Mouse (Mus musculus) G1E (cell line): ENCODE measurements around the gene Cct4.

Source experiments
- CTCF ChIP-seq: IDR thresholded peaks from 2 replicates; pipeline ENCODE4 v1.5.1; 2012; ENCODE audit warnings: low read depth, low read length, inconsistent platforms, mixed read lengths
- GATA1 ChIP-seq: IDR thresholded peaks from 2 replicates; pipeline ENCODE4 v1.6.1; 2012; ENCODE audit warnings: borderline replicate concordance, low read length, inconsistent platforms, mixed read lengths
- POLR2AphosphoS5 ChIP-seq: IDR thresholded peaks from 2 replicates; pipeline ENCODE4 v1.6.1; 2012; ENCODE audit warnings: low read depth, low read length, inconsistent platforms; ENCODE audit not compliant: insufficient replicate concordance

DNA sequence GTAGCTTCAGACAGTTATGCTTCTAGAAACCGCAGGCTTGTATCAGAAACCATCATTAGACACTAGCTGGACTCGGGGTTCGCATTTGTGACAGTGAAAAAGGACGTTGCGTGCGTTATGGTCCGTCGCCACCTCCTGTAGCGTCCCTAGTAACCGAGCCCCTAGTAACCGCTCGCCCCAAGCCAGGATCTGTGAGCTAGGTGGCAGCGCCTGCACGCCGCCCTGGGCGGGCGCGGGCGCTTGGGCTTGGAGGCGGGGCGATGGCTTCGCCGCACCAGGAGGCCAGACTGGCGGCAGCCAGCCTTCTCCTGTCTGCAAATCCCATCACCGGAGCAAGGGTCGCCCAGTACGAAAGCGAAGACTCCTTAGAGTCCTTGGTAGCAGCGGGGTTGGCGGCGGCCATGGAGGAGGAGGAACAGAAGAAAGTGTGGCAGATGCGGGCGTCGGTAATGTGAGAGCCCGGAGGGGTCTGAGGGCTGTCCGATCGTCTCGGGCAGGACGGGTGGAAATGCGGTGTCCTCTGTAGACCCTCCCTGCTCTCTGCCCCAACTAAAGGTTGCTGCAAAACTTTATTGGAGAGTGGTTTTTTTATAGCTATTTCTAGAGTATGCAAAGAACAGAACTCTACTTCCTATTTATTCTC is 18.0 kb downstream of the Cct4 start:
- TF ChIP-seq CTCF, result no peak
- no peak for TF ChIP-seq GATA1
- no peak for TF ChIP-seq POLR2AphosphoS5
